9 mouse cellular contexts compared by ENCODE assay signal in the genomic region with DNA sequence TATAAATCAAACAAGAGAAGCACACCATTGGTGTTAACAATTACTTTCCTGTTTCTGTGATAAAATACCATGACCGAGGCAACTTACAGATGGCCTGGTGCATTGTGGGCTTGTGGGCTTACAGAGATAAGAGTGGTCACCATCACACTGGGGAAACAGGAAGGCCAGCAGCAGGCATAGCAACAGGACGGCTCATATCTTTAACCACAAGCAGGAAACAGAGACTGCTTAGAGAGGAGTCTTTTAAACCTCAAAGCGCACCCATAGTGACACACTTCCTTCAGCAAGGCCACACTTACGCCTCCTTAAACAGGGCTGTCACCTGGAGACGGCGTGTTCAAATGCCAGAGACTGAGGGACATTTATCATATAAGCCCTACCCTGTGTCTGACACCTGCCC.
DNase-seq lines count a peak whose midpoint lies in the region; ATAC-seq and TF ChIP-seq lines count a peak whose summit lies in the region.
"Had no signal": no experiment of that assay in that cellular context is flagged by ENCODE, and none has a peak within 500 bp of the region (broad histone marks: within the 10 kb centered on the region; RNA-seq: fewer than 3 reads in every experiment).

No protein-coding gene starts in this region.

- no peak for TF ChIP-seq CTCF in lung, postnatal 0 days (IDR thresholded peaks at IDR 0.05)
- no peak for TF ChIP-seq CTCF in MEL (IDR thresholded peaks at IDR 0.05 in 2 of 3, conservative IDR thresholded peaks at IDR 0.05 in 1 of 3; ENCODE audit: control insufficient read depth in 1 of 3, insufficient read depth in 1 of 3, low read depth in 2 of 3, low read length in 3 of 3, poor library complexity in 1 of 3, severe bottlenecking in 1 of 3)
- TF ChIP-seq CTCF in left cerebral cortex, adult 2 months (IDR thresholded peaks at IDR 0.05) = no peak

- peaks cover 6% of the 10 kb centered on the region; the same call in 1 of the 2 replicates for H3K4me1 ChIP-seq in lung, postnatal 0 days (ENCODE audit: insufficient read depth, low read depth, low read length)
- H3K4me1 ChIP-seq in MEL (ENCODE audit: control insufficient read depth in 1 of 2, insufficient read depth in 2 of 2, low read length in 2 of 2) = peaks cover 15 to 38% of the 10 kb centered on the region in 2 experiments
- H3K4me1 ChIP-seq in midbrain, embryonic 10.5 days = no peaks in the 10 kb centered on the region
- H3K4me1 ChIP-seq: embryonic facial prominence, embryonic 10.5 days had no signal

- no peak for TF ChIP-seq EP300 in lung, postnatal 0 days (IDR thresholded peaks at IDR 0.05)
- TF ChIP-seq EP300 in MEL (IDR thresholded peaks at IDR 0.05; ENCODE audit: low read depth in 1 of 2, low read length in 2 of 2) = peak; percentile 95 to 97

- no peak overlapping the region for H3K4me2 ChIP-seq in lung, postnatal 0 days (replicated peaks; ENCODE audit: low read depth, low read length)
- H3K4me2 ChIP-seq: midbrain, embryonic 12.5 days had no signal

- TF ChIP-seq POLR2A in MEL (IDR thresholded peaks at IDR 0.05; ENCODE audit: control insufficient read depth in 1 of 2, insufficient read depth in 1 of 2, low read depth in 1 of 2, low read length in 2 of 2, poor library complexity in 1 of 2) = 0 out of 4 replicates have a peak, but pooled peaks of 1 of the 2 experiments have one; percentile 14

- H3K9me3 ChIP-seq in lung, postnatal 0 days (ENCODE audit: low read length) = no peaks in the 10 kb centered on the region
- H3K9me3 ChIP-seq in MEL (replicated peaks; ENCODE audit: insufficient read depth, low read length) = no peaks in the 10 kb centered on the region
- no peaks in the 10 kb centered on the region for H3K9me3 ChIP-seq in midbrain, embryonic 10.5 days (replicated peaks)
- H3K9me3 ChIP-seq: embryonic facial prominence, embryonic 10.5 days; midbrain, embryonic 12.5 days had no signal

- TF ChIP-seq RAD21 in MEL (IDR thresholded peaks at IDR 0.05; ENCODE audit: low read depth, low read length) = no peak

- H3K4me3 ChIP-seq in lung, postnatal 0 days (ENCODE audit: low read depth, low read length) = no peak overlapping the region
- peak overlapping the region in 1 of 2 experiments; percentile 33; a peak in 2 of 4 replicates for H3K4me3 ChIP-seq in MEL (ENCODE audit: control insufficient read depth in 1 of 2, insufficient read depth in 1 of 2, low read depth in 2 of 2, low read length in 2 of 2)
- no peak overlapping the region for H3K4me3 ChIP-seq in left cerebral cortex, adult 2 months
- no peak overlapping the region for H3K4me3 ChIP-seq in midbrain, embryonic 10.5 days
- H3K4me3 ChIP-seq: embryonic facial prominence, embryonic 10.5 days; midbrain, embryonic 12.5 days had no signal

- 49% methylated on average over 6 of the region's 6 CpGs for WGBS in lung, postnatal 0 days
- 86% methylated on average over 6 of the region's 6 CpGs for WGBS in midbrain, embryonic 10.5 days

- ATAC-seq in lung, postnatal 0 days = peak; percentile 53
- peak; percentile 78 to 84 for ATAC-seq in hematopoietic stem cell, adult 5-6 weeks (replicated peaks in 1 of 2; ENCODE audit: insufficient read depth in 1 of 2, low FRiP score in 2 of 2, low TSS enrichment in 1 of 2, low read depth in 1 of 2, poor library complexity in 2 of 2, severe bottlenecking in 2 of 2)

- no peaks in the 10 kb centered on the region for H3K27me3 ChIP-seq in lung, postnatal 0 days (replicated peaks; ENCODE audit: insufficient read depth, low read length)
- no peaks in the 10 kb centered on the region for H3K27me3 ChIP-seq in MEL (ENCODE audit: control insufficient read depth in 1 of 2, insufficient read depth in 2 of 2, low read length in 2 of 2)
- no peaks in the 10 kb centered on the region for H3K27me3 ChIP-seq in midbrain, embryonic 10.5 days (ENCODE audit: low read depth, poor library complexity, severe bottlenecking)
- H3K27me3 ChIP-seq: midbrain, embryonic 12.5 days had no signal

- no peaks in the 10 kb centered on the region for H3K36me3 ChIP-seq in lung, postnatal 0 days (ENCODE audit: insufficient read depth, low read length)
- peaks cover 0 to 34% of the 10 kb centered on the region in 2 experiments; a peak in 2 of 4 replicates for H3K36me3 ChIP-seq in MEL (ENCODE audit: control insufficient read depth in 1 of 2, insufficient read depth in 2 of 2, low read length in 2 of 2)
- peaks cover 79% of the 10 kb centered on the region for H3K36me3 ChIP-seq in midbrain, embryonic 10.5 days

- peak; percentile 19 for DNase-seq in lung, postnatal 0 days (ENCODE audit: low spot score)
- no peak for DNase-seq in lung, postnatal 4 days
- peak; percentile 96 for DNase-seq in MEL (ENCODE audit: low read depth, low spot score)
- peak; percentile 70 for DNase-seq in naive thymus-derived CD4-positive, alpha-beta T cell, adult 2 months (ENCODE audit: low read depth)
- DNase-seq in left cerebral cortex, adult 2 months (ENCODE audit: extremely low spot score in 1 of 2, low spot score in 2 of 2) = no peak
- DNase-seq in midbrain, embryonic 10.5 days (ENCODE audit: low spot score) = no peak

- H3K79me2 ChIP-seq in MEL (ENCODE audit: control insufficient read depth, insufficient read depth, low read length, poor library complexity) = no peaks in the 10 kb centered on the region

- H3K27ac ChIP-seq in lung, postnatal 0 days (ENCODE audit: low read length) = no peak overlapping the region
- peak overlapping the region; percentile 90 for H3K27ac ChIP-seq in MEL (ENCODE audit: control insufficient read depth, low read depth, low read length)
- no peak overlapping the region for H3K27ac ChIP-seq in left cerebral cortex, adult 2 months
- H3K27ac ChIP-seq in midbrain, embryonic 10.5 days (replicated peaks) = no peak overlapping the region
- H3K27ac ChIP-seq: embryonic facial prominence, embryonic 10.5 days; midbrain, embryonic 12.5 days had no signal

- intact Hi-C loops in left cerebral cortex, adult 2 months (cut with DNase I) = no loop called here

- H3K9ac ChIP-seq in lung, postnatal 0 days (replicated peaks; ENCODE audit: low read depth) = no peak overlapping the region
- H3K9ac ChIP-seq in MEL (ENCODE audit: control insufficient read depth, low read depth, low read length, poor library complexity, severe bottlenecking) = peak overlapping the region; percentile 52
- H3K9ac ChIP-seq: midbrain, embryonic 12.5 days had no signal

TF ChIP-seq in MEL, 35 proteins besides CTCF, POLR2A, EP300 and RAD21 (continues in another document):
- peak; percentile 94 for TF ChIP-seq ETS1 (IDR thresholded peaks at IDR 0.05; ENCODE audit: low read depth, low read length)
- no peak for TF ChIP-seq UBTF (IDR thresholded peaks at IDR 0.05; ENCODE audit: borderline replicate concordance, insufficient read depth, low read depth, low read length)
- no peak; the same call in none of the 2 replicates for TF ChIP-seq MYC (IDR thresholded peaks at IDR 0.05; ENCODE audit: low read depth, low read length)
- no peak for TF ChIP-seq USF2 (IDR thresholded peaks at IDR 0.05; ENCODE audit: borderline replicate concordance in 1 of 2, insufficient read depth in 1 of 2, low read depth in 1 of 2, low read length in 2 of 2)
- no peak for TF ChIP-seq NRF1 (IDR thresholded peaks at IDR 0.05; ENCODE audit: insufficient read depth, low read depth, low read length, poor library complexity, severe bottlenecking)
- TF ChIP-seq ZC3H11A (IDR thresholded peaks at IDR 0.05; ENCODE audit: low read depth, low read length) = no peak; the same call in 1 of the 2 replicates
- 0 out of 2 replicates have a peak, but pooled peaks have one; percentile 25 for TF ChIP-seq CHD2 (IDR thresholded peaks at IDR 0.05; ENCODE audit: low read length)
- peak; percentile 95 for TF ChIP-seq TCF12 (IDR thresholded peaks at IDR 0.05; ENCODE audit: low read depth, low read length)
- peak; percentile 80 for TF ChIP-seq BHLHE40 (IDR thresholded peaks at IDR 0.05; ENCODE audit: borderline replicate concordance, low read depth, low read length)
- peak; percentile 86 for TF ChIP-seq MAX (IDR thresholded peaks at IDR 0.05; ENCODE audit: low read length)
- no peak for TF ChIP-seq SMC3 (IDR thresholded peaks at IDR 0.05; ENCODE audit: low read depth, low read length)
- TF ChIP-seq MXI1 (IDR thresholded peaks at IDR 0.05; ENCODE audit: low read depth, low read length) = peak; percentile 88
- TF ChIP-seq GABPA (IDR thresholded peaks at IDR 0.05; ENCODE audit: low read depth, low read length) = no peak
- TF ChIP-seq MAFK (IDR thresholded peaks at IDR 0.05; ENCODE audit: borderline replicate concordance, low read depth, low read length) = peak; percentile 76
- no peak for TF ChIP-seq CHD1 (IDR thresholded peaks at IDR 0.05; ENCODE audit: low read depth, low read length)
- no peak for TF ChIP-seq ZMIZ1 (IDR thresholded peaks at IDR 0.05; ENCODE audit: low read depth, low read length)
- TF ChIP-seq MEF2A (IDR thresholded peaks at IDR 0.05; ENCODE audit: extremely low read depth, insufficient replicate concordance, low read depth, low read length, poor library complexity, severe bottlenecking) = 0 out of 2 replicates have a peak, but pooled peaks have one; percentile 2
- no peak for TF ChIP-seq USF1 (IDR thresholded peaks at IDR 0.05; ENCODE audit: low read depth, low read length)
- no peak for TF ChIP-seq E2F4 (IDR thresholded peaks at IDR 0.05; ENCODE audit: borderline replicate concordance, low read depth, low read length)
- peak; percentile 81 for TF ChIP-seq ELF1 (IDR thresholded peaks at IDR 0.05; ENCODE audit: low read depth, low read length)
- TF ChIP-seq GATA1 (IDR thresholded peaks at IDR 0.05; ENCODE audit: low read depth, low read length) = peak; percentile 97
- peak; percentile 70; the same call in 1 of the 2 replicates for TF ChIP-seq JUND (IDR thresholded peaks at IDR 0.05; ENCODE audit: low read depth, low read length)
- TF ChIP-seq ZNF384 (IDR thresholded peaks at IDR 0.05; ENCODE audit: low read depth, low read length) = no peak
- TF ChIP-seq POLR2AphosphoS5 (IDR thresholded peaks at IDR 0.05; ENCODE audit: borderline replicate concordance, low read depth, low read length) = no peak
- TF ChIP-seq MAZ (IDR thresholded peaks at IDR 0.05; ENCODE audit: low read depth, low read length) = peak; percentile 28; the same call in 1 of the 2 replicates
- peak; percentile 96 for TF ChIP-seq TAL1 (IDR thresholded peaks at IDR 0.05; ENCODE audit: low read length)
- TF ChIP-seq KAT2A (conservative IDR thresholded peaks at IDR 0.05; ENCODE audit: low read depth, low read length) = no peak
- no peak for TF ChIP-seq POLR2AphosphoS2 (IDR thresholded peaks at IDR 0.05; ENCODE audit: low read length)
- TF ChIP-seq RCOR1 (IDR thresholded peaks at IDR 0.05; ENCODE audit: low read depth, low read length) = peak; percentile 96
- TF ChIP-seq ZKSCAN1 (IDR thresholded peaks at IDR 0.05; ENCODE audit: low read depth, low read length) = no peak
- TF ChIP-seq NELFE (IDR thresholded peaks at IDR 0.05; ENCODE audit: low read depth, low read length) = no peak
- TF ChIP-seq SIN3A (IDR thresholded peaks at IDR 0.05; ENCODE audit: low read length) = peak; percentile 89
- TF ChIP-seq TBP (IDR thresholded peaks at IDR 0.05; ENCODE audit: low read depth, low read length) = no peak

Comparison
In these comparisons a context has a peak if more than half of its experiments do, and no peak if none do; other contexts are left out.
1. DNase-seq: peak in lung, postnatal 0 days (single experiment), MEL (single experiment) and naive thymus-derived CD4-positive, alpha-beta T cell, adult 2 months (single experiment); none in lung, postnatal 4 days (0 of 2), left cerebral cortex, adult 2 months (0 of 2) and midbrain, embryonic 10.5 days (single experiment).